Mouse (Mus musculus) spleen, adult 2 months (tissue): Measurements from ENCODE around the gene Pwwp2a. TPM values are rescaled to one million over a fixed set of nuclear protein-coding genes. Genes with fewer than 3 reads are reported as not detected.

Experiments
- DNase-seq, 2 experiments: peaks; one replicate each; pipeline versions ENCODE4 v3.0.0 to v3.0.0-alpha.2; 2012 to 2021; ENCODE audit warnings: low spot score in 2 of 2, low read depth in 1 of 2
- H3K27ac ChIP-seq: fragments of 200-500 bp; 2 replicates; pipeline ENCODE4 v1.5.1; 2012; ENCODE audit warnings: low read length, inconsistent platforms; ENCODE audit not compliant: insufficient read depth
- H3K27me3 ChIP-seq: fragments of 200-500 bp; 2 replicates; pipeline ENCODE4 v1.6.1; 2012; ENCODE audit warnings: mild to moderate bottlenecking, moderate library complexity, low read length, inconsistent platforms; ENCODE audit not compliant: control insufficient read depth, insufficient read depth
- H3K36me3 ChIP-seq: fragments of 200-500 bp; 2 replicates; pipeline ENCODE4 v1.6.1; 2012; ENCODE audit warnings: mild to moderate bottlenecking, low read length, inconsistent platforms; ENCODE audit not compliant: control insufficient read depth, insufficient read depth
- H3K4me1 ChIP-seq: fragments of 200-500 bp; 2 replicates; pipeline ENCODE4 v1.6.1; 2011; ENCODE audit warnings: inconsistent platforms; ENCODE audit not compliant: control insufficient read depth, insufficient read depth, insufficient read length
- H3K4me3 ChIP-seq: fragments of 200-500 bp; 2 replicates; pipeline ENCODE4 v1.5.1; 2011; ENCODE audit warnings: mild to moderate bottlenecking, inconsistent platforms; ENCODE audit not compliant: insufficient read depth, insufficient read length; ENCODE audit errors: extremely low read depth
- CTCF ChIP-seq: fragments of 200-500 bp; IDR thresholded peaks from 2 replicates; pipeline ENCODE4 v1.5.1; 2011; ENCODE audit warnings: mild to moderate bottlenecking, inconsistent platforms; ENCODE audit not compliant: insufficient read depth, insufficient read length, insufficient replicate concordance; ENCODE audit errors: extremely low read depth
- POLR2A ChIP-seq: fragments of 200-500 bp; IDR thresholded peaks from 2 replicates; pipeline ENCODE4 v1.6.1; 2011; ENCODE audit warnings: low read depth, low read length, inconsistent platforms
- WGBS: fragments of 180-500 bp; shearing (Covaris S2); methylation state at CpG from one replicate; pipeline ENCODE4 v1.1.7; 2018; 5-methylcytosine and 5-hydroxymethylcytosine counted together
- polyA plus RNA-seq: library from polyadenylated mRNA; depleted of rRNA; stranded (reverse); fragments of >200 nt; gene quantifications from 2 replicates; pipeline ENCODE4 v1.2.3, GENCODE M21; 2012

The Pwwp2a gene
- polyA plus RNA-seq, 1 experiment, result 16.0 TPM

DNA sequence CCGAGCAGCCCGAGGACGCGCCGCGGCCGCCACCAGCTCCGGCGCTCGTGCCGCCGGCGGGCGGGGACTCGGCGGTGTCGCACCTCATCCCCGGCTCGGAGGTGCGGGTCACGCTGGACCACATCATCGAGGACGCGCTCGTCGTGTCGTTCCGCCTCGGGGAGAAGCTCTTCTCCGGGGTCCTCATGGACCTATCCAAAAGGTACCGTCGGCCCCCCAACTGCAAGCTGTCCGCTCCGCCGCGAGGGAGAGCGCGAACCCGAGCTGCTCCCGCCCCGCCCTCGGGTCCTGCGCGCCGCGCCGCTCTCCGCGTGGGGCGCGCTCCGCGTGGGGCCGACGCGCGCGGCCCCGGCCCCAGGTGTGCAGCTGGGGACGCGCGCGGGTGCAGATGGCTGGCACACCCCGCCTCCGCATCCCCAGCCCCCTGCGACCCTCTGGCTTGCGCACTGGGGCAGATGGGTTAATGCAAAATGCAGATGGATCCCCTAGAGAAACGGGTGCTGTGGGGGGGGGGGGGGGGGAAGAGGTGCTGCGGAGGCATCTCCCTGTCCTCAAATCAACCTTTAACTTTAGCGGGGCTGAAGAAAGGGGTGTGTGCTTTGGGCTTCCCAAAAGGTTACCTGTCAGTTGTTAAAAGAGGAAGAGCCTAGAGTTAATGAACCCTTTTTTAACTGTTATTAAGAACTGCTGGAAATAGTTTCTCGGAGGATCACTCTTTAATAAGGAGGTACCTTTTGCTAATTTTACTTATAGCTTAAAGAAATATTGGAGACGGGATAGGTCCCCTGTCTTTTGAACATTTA lies 818 bp downstream of the Pwwp2a start:
- H3K36me3 ChIP-seq, result peaks cover 2% of the 10 kb centered on the region; the same call in 1 of the 2 replicates
- peak; percentile 33 to 40 for DNase-seq
- H3K4me3 ChIP-seq, result peak overlapping the region; percentile 81
- peaks cover 4% of the 10 kb centered on the region; the same call in 1 of the 2 replicates for H3K4me1 ChIP-seq
- 1% methylated on average over 61 of the region's 72 CpGs for WGBS
- TF ChIP-seq POLR2A (no peak), CTCF (no peak)
- H3K27me3 ChIP-seq, result no peaks in the 10 kb centered on the region
- H3K27ac ChIP-seq, result peak overlapping the region; percentile 84

DNA sequence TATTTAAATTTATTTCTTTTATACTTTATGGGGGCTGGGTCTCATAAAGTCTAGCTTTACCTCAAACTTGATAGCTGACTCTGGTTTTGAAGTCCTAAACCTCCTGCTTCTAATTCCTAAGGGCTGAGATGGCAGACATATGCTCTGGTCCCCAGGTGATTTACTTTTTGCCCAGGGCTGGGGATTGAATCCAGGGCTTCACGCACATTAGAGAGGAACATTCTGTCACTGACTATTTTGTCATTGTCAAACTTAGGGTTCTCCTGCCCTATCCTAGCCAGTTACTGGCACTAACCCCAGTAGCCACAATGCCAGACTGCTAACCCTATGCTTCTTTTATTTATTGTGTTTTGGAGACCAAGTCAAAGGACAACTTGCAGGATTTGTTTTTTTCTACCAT lies 7.1 kb downstream of the Pwwp2a start:
- Histone ChIP-seq H3K36me3 (peaks cover 10% of the 10 kb centered on the region), H3K27ac (no peak overlapping the region), H3K4me3 (no peak overlapping the region), H3K4me1 (no peaks in the 10 kb centered on the region; the same call in 1 of the 2 replicates), H3K27me3 (no peaks in the 10 kb centered on the region)
- 97% methylated on average over 1 of the region's 1 CpGs for WGBS
- TF ChIP-seq CTCF (no peak), POLR2A (no peak)
- no peak for DNase-seq

DNA sequence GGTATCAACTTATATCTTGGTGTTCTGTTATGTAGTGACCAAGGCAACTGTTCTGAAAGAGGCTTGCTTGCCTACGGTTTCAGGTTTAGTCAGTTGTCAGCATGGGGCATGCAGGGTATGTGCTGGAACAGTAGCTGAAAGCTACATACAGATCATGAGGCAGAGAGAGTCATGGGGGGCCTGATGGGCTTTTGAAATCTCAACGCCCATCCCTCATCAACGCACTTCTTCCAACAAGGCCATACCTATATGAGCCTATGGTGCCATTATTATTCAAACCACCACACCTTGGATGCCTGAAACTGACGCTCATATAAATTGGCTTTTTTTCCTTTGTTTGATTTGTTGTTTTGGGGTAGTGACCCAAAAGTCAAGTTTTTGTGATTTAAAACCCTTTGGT lies 14.8 kb downstream of the Pwwp2a start:
- Histone ChIP-seq H3K36me3 (peaks cover 3% of the 10 kb centered on the region; the same call in 1 of the 2 replicates), H3K4me3 (no peak overlapping the region), H3K27ac (no peak overlapping the region), H3K27me3 (no peaks in the 10 kb centered on the region), H3K4me1 (no peaks in the 10 kb centered on the region; the same call in 1 of the 2 replicates)
- no peak for TF ChIP-seq CTCF
- no peak for TF ChIP-seq POLR2A
- WGBS, result 96% methylated on average over 4 of the region's 4 CpGs
- DNase-seq, result no peak

DNA sequence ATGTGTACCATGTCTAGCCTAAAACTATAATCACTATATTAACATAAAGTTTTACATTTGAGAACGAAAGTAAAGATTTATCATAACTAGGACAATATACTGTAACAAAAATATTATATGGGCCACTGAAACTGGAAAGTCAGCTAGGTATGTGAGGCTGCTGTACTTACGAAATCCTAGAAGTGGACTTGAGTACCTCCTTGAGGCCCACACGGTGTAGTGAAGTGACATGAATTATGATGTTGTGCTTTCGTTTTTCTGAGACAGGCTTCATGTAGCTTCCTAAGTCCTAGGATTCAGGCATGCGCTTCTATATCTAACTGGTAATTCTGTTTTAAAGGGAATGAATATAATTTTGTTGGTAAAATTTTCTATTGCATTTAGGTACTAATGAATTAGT lies 16.8 kb downstream of the Pwwp2a start:
- 69% methylated on average over 5 of the region's 5 CpGs for WGBS
- H3K4me3 ChIP-seq, result no peak overlapping the region
- no peaks in the 10 kb centered on the region for H3K27me3 ChIP-seq
- no peak for TF ChIP-seq CTCF
- no peak for TF ChIP-seq POLR2A
- H3K27ac ChIP-seq, result no peak overlapping the region
- DNase-seq, result no peak
- no peaks in the 10 kb centered on the region; the same call in 1 of the 2 replicates for H3K4me1 ChIP-seq
- H3K36me3 ChIP-seq, result peaks cover 3% of the 10 kb centered on the region; the same call in 1 of the 2 replicates

DNA sequence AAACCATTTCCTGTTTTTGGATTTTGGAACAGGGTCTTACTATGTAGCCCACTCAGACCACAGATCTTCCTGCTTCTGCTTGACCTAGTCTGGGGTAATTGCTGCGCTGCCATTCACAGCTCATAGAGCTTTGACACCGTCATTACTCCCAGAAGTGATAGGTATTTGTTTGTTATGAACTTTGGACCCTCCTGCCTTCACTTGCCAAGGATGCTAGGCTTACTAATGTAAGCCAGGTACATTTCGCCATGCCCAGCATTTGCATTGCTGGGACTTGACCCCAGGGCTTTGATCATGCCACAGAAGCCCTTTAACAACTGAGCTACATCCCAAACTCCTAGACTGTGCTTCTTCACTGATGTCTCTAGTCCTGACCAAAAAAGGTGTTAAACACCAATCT lies 18.5 kb downstream of the Pwwp2a start:
- 90% methylated on average over 3 of the region's 3 CpGs for WGBS
- Histone ChIP-seq H3K27ac (no peak overlapping the region), H3K4me1 (no peaks in the 10 kb centered on the region), H3K4me3 (no peak overlapping the region), H3K27me3 (no peaks in the 10 kb centered on the region), H3K36me3 (peaks cover 11% of the 10 kb centered on the region)
- no peak for DNase-seq
- TF ChIP-seq CTCF (no peak), POLR2A (no peak)

DNA sequence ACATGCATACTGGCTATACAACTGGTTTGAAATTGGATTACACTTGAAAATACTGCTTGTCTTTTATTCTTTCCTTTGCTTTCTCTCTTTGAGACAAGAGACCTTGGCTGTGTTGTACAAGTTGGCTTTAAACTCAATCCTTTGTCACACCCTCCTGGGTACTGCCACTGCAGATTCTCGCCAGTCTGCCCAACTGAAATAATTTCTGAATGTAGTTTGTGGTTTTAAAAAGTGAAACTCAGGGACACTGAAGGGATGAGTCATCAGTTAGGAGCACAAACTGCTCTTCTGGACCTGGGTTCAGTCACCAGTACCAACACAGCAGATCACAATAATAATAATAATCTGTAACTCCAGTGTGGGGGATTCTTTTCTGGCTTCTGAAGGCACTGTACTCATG lies 21.8 kb downstream of the Pwwp2a start:
- Histone ChIP-seq H3K36me3 (peaks cover 19% of the 10 kb centered on the region), H3K27ac (no peak overlapping the region), H3K4me3 (no peak overlapping the region), H3K4me1 (no peaks in the 10 kb centered on the region), H3K27me3 (no peaks in the 10 kb centered on the region)
- no peak for TF ChIP-seq POLR2A
- TF ChIP-seq CTCF, result no peak
- no peak for DNase-seq
- WGBS, result 41% methylated on average over 1 of the region's 1 CpGs

DNA sequence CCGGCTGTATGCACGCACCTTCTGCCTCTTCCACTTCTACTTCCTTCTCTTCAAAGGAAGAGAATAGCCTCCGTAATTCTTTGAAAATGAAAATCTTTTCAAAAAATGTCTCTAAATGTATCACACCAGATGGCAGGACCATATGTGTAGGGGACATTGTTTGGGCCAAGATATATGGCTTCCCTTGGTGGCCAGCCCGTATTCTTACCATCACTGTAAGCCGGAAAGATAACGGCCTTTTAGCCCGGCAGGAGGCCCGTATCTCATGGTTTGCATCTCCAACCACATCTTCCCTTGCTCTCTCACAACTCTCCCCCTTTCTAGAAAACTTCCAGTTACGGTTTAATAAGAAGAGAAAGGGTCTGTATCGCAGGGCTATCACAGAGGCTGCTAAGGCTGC lies 24.0 kb downstream of the Pwwp2a start:
- H3K36me3 ChIP-seq, result peaks cover 18% of the 10 kb centered on the region
- WGBS, result 92% methylated on average over 10 of the region's 10 CpGs
- no peak overlapping the region for H3K4me3 ChIP-seq

More for the DNA sequence above, 24.0 kb downstream of the Pwwp2a start:
- DNase-seq, result no peak
- no peak for TF ChIP-seq POLR2A
- no peak for TF ChIP-seq CTCF
- no peaks in the 10 kb centered on the region for H3K4me1 ChIP-seq
- H3K27me3 ChIP-seq, result no peaks in the 10 kb centered on the region
- no peak overlapping the region for H3K27ac ChIP-seq
